Comparison of ENCODE assay signal across 8 mouse cellular contexts in the genomic region with DNA sequence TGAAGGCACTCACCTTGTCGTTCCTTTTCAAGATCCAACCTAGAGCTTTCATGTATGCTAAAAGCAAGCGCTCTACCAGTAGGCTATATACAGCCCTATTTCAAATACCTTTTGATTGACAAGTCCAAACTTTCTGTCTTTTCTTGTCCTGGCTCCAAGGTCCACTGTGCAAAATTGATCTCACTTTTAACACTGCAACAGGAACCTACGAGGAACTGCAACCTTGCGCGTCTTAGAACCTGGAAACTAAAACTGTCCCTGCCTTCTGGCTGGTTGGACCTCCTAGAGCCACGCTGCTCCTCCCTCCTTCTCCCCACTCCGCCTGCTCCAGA. TPM values are rescaled to one million over a fixed set of nuclear protein-coding genes. Genes with fewer than 3 reads are reported as not detected.
DNase-seq lines count a peak whose midpoint lies in the region; ATAC-seq and TF ChIP-seq lines count a peak whose summit lies in the region.

No protein-coding gene starts in this region.

- DNase-seq in kidney, postnatal 25 days: no peak
- DNase-seq in hindbrain, embryonic 11.5 days (ENCODE audit: low spot score): no peak
- no peak for DNase-seq in midbrain, embryonic 14.5 days
- DNase-seq in T-cell, adult 2 months (ENCODE audit: low spot score): no peak
- DNase-seq in right cerebral cortex, postnatal 14 days: no peak
- no peak for DNase-seq in cerebellum, postnatal 36 days

- no peak for ATAC-seq in kidney, embryonic 15.5 days (replicated peaks; ENCODE audit: low FRiP score)
- ATAC-seq in hindbrain, embryonic 11.5 days (ENCODE audit: low FRiP score): no peak
- no peak for ATAC-seq in midbrain, embryonic 14.5 days (ENCODE audit: low FRiP score, low TSS enrichment)

- H3K36me3 ChIP-seq in kidney, embryonic 15.5 days: peaks cover 15% of the 10 kb centered on the region
- H3K36me3 ChIP-seq in hindbrain, embryonic 11.5 days (ENCODE audit: control insufficient read depth, insufficient read depth, low read length): no peaks in the 10 kb centered on the region
- H3K36me3 ChIP-seq in midbrain, embryonic 14.5 days (ENCODE audit: control insufficient read depth, insufficient read depth, low read length): peaks cover 12% of the 10 kb centered on the region

- H3K4me1 ChIP-seq in kidney, embryonic 15.5 days: peaks cover 9% of the 10 kb centered on the region
- H3K4me1 ChIP-seq in bone marrow macrophage, adult 2 months (ENCODE audit: control insufficient read depth, insufficient read depth, low read length): peaks cover 13% of the 10 kb centered on the region
- H3K4me1 ChIP-seq in hindbrain, embryonic 11.5 days (replicated peaks; ENCODE audit: control insufficient read depth, insufficient read depth, low read length): no peaks in the 10 kb centered on the region; the same call in 1 of the 2 replicates
- H3K4me1 ChIP-seq in midbrain, embryonic 14.5 days (ENCODE audit: control insufficient read depth, insufficient read depth, low read length): 0 out of 2 replicates have a peak, but pooled peaks cover 3% of the 10 kb centered on the region

- H3K9ac ChIP-seq in kidney, embryonic 15.5 days: peak overlapping the region; percentile 85
- peak overlapping the region; percentile 74 for H3K9ac ChIP-seq in hindbrain, embryonic 11.5 days (ENCODE audit: low read depth, low read length)
- H3K9ac ChIP-seq in midbrain, embryonic 14.5 days (replicated peaks; ENCODE audit: low read length): peak overlapping the region; percentile 86

- no peaks in the 10 kb centered on the region for H3K9me3 ChIP-seq in kidney, embryonic 15.5 days (replicated peaks)
- H3K9me3 ChIP-seq in hindbrain, embryonic 11.5 days (ENCODE audit: control insufficient read depth, low read length): no peaks in the 10 kb centered on the region
- no peaks in the 10 kb centered on the region for H3K9me3 ChIP-seq in midbrain, embryonic 14.5 days (ENCODE audit: control insufficient read depth, low read length)

- WGBS in kidney, embryonic 15.5 days: 26% methylated on average over 7 of the region's 7 CpGs
- WGBS in hindbrain, embryonic 11.5 days: 25% methylated on average over 7 of the region's 7 CpGs
- WGBS in midbrain, embryonic 14.5 days: 24% methylated on average over 7 of the region's 7 CpGs

- peak overlapping the region; percentile 94 for H3K4me3 ChIP-seq in kidney, embryonic 15.5 days (replicated peaks)
- H3K4me3 ChIP-seq in bone marrow macrophage, adult 2 months (ENCODE audit: insufficient read depth, low read length): peak overlapping the region; percentile 96
- H3K4me3 ChIP-seq in hindbrain, embryonic 11.5 days (ENCODE audit: low read depth, low read length): peak overlapping the region; percentile 74
- peak overlapping the region; percentile 72 for H3K4me3 ChIP-seq in midbrain, embryonic 14.5 days (replicated peaks; ENCODE audit: low read depth, low read length)

- H3K4me2 ChIP-seq in kidney, embryonic 15.5 days: peak overlapping the region; percentile 91
- H3K4me2 ChIP-seq in hindbrain, embryonic 11.5 days (replicated peaks; ENCODE audit: low read depth, low read length): peak overlapping the region; percentile 92
- H3K4me2 ChIP-seq in midbrain, embryonic 14.5 days (ENCODE audit: low read length): peak overlapping the region; percentile 68

- no peak for TF ChIP-seq CTCF in bone marrow macrophage, adult 2 months (IDR thresholded peaks at IDR 0.05; ENCODE audit: low read depth, low read length)

- TF ChIP-seq POLR2A in bone marrow macrophage, adult 2 months (IDR thresholded peaks at IDR 0.05; ENCODE audit: borderline replicate concordance, low read depth, low read length): no peak

- peak overlapping the region; percentile 67 for H3K27ac ChIP-seq in kidney, embryonic 15.5 days
- no peak overlapping the region for H3K27ac ChIP-seq in bone marrow macrophage, adult 2 months (ENCODE audit: insufficient read depth, low read depth, low read length)
- H3K27ac ChIP-seq in hindbrain, embryonic 11.5 days (ENCODE audit: low read depth, low read length): no peak overlapping the region
- no peak overlapping the region for H3K27ac ChIP-seq in midbrain, embryonic 14.5 days (replicated peaks; ENCODE audit: low read depth, low read length)

- H3K27me3 ChIP-seq in kidney, embryonic 15.5 days: no peaks in the 10 kb centered on the region
- H3K27me3 ChIP-seq in hindbrain, embryonic 11.5 days (ENCODE audit: control insufficient read depth, insufficient read depth, low read length): no peaks in the 10 kb centered on the region
- no peaks in the 10 kb centered on the region for H3K27me3 ChIP-seq in midbrain, embryonic 14.5 days (ENCODE audit: control insufficient read depth, insufficient read depth, low read length)

RNA-seq across cellular contexts. Expression of gene Ola1, which starts 5.2 kb away (rescaled TPM):
- 88.9 and 97.6 TPM in 2 replicates for polyA plus RNA-seq in kidney, embryonic 15.5 days (2015; fragmentation: Nextera tagmentation; extraction: Ambion mirVana)
- 60.5 and 62.8 TPM in 2 replicates for polyA plus RNA-seq in bone marrow macrophage, adult 2 months (2012; ENCODE audit: insufficient read depth, insufficient read length, missing spikeins)
- 97.6 and 100 TPM in 2 replicates for polyA plus RNA-seq in hindbrain, embryonic 11.5 days (2014; fragmentation: Nextera tagmentation; extraction: Ambion mirVana)
- polyA plus RNA-seq in midbrain, embryonic 14.5 days (2014; fragmentation: Nextera tagmentation; extraction: Ambion mirVana): 85.3 and 91.9 TPM in 2 replicates

RNA-seq across cellular contexts. Expression of gene Sp9, which starts 58.2 kb away (rescaled TPM):
- 0.06 TPM in 1 of 2 replicates, not detected in the other for polyA plus RNA-seq in kidney, embryonic 15.5 days (2015; fragmentation: Nextera tagmentation; extraction: Ambion mirVana)
- not detected in 2 replicates for polyA plus RNA-seq in bone marrow macrophage, adult 2 months (2012; ENCODE audit: insufficient read depth, insufficient read length, missing spikeins)
- 3.0 and 3.7 TPM in 2 replicates for polyA plus RNA-seq in hindbrain, embryonic 11.5 days (2014; fragmentation: Nextera tagmentation; extraction: Ambion mirVana)
- polyA plus RNA-seq in midbrain, embryonic 14.5 days (2014; fragmentation: Nextera tagmentation; extraction: Ambion mirVana): 2.2 and 2.8 TPM in 2 replicates
